Mouse (Mus musculus) heart, postnatal 0 days (tissue): ENCODE results near the gene Cpox.

Experiments used
- CTCF ChIP-seq: IDR thresholded peaks from 2 replicates; pipeline ENCODE4 v1.5.1; 2016; ENCODE audit warnings: antibody characterized with exemption, control low read depth, low read depth
- EP300 ChIP-seq: IDR thresholded peaks from 2 replicates; pipeline ENCODE4 v1.6.1; 2016; ENCODE audit warnings: antibody characterized with exemption, low read depth

GRCm38 (mm10) chr16:58623944-58624343, 46.1 kb upstream of the Cpox start:
- peak; percentile 74 for TF ChIP-seq CTCF
- TF ChIP-seq EP300, result no peak
